Mouse (Mus musculus): ENCODE results near the gene D8Ertd738e.

Gene D8Ertd738e

DNA sequence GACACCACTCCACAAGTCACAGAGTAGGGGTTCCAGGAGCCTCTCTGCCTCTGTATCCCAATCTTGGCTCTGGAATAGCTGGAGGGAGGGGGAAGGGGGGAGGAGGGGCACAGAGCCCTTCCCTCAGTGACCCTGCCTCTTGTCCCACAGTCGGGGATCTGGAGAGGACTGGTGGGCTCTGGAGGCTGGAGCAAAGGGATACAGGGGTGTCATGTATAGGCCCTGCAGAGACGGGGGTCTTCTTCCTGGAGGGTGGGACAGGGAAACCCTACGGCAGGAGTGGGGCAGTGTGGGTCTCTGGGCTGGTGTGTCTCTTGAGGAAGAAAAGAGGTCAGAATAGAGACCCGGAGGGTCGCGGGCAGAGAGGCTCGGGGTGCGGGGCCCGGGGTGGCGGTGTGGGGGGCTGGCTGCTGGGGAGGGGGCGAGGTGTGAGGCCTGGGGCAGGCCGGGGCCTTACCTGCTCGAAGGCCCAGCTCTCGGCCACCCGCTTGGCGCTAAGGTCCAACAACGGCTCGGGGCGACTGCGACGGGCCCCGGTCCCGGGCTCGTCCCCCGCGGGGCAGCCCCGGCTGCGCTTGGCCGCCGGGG, 13.0 kb downstream of the D8Ertd738e start:
- no peak for DNase-seq (ENCODE audit: low read depth, low spot score)

DNA sequence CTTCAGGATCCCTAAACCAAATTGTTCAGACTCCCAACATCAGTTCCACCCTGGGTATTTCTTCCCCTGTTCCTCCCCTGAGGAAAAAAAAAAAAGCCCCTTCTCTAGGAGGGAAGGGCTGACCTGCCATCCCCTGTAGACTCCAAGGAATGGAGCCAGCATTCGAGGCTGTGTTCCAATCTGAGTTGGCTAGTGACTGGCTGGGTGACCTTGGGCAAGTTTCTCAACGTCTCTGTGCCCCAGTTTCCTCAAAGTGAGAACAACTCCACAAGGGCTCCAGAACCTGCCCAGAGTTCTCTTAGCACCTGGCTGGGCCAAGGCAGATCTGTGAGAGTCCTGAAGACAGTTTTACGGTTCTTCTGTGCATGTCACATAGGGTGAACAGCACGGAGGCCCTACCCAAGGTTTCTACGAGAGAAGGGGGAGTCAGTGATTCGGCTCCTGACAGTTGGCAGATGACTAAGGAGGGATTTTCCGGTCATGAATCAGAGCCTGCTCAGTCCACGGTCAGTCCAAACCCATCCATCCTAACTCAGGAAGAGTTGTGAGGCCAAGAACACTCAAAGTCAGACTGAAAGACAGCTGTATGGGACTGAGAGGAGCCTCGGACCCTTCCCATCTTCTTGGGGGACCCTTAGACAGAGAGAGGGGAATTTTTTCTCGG, 13.6 kb downstream of the D8Ertd738e start:
- no peak for DNase-seq (ENCODE audit: low read depth, low spot score)

DNA sequence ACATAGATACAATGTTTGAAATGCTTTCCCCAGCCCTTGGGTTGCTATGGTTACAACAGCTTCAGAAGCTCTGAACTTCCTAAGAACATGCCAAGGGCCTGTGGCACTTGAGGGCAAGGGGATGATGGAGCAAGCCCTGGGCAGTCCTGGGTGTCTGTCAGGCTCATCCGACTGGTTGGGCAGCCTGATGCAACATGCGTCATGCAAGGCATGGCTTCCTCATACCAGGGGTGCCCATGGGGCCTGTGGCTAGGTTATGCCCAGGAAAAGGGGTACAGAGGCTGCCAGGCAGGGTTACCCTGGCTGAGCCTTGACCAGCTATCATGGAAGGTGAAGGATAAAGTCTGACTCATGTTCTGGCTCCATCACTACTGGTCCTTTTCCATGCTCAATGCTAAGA, 16.5 kb downstream of the D8Ertd738e start:
- DNase-seq (ENCODE audit: low read depth, low spot score) = no peak

DNA sequence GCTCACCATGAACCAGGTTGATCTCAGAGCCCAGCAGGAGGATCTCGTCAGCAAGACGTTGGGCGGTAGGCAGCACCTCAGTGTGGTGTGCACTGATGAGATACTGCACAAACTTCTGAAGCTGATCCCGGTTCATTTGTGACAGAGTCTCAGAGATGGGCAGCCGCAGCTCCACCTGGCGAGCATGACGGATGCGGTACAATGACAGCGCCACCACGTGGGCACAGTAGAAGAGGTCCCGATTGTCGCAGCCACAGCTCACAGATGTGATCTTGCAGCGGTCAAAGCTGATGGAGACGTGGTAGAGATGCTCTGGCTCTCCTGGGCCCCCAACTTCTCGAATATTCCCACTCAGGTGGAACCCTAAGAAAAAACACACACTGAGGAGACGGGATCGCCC, 18.8 kb downstream of the D8Ertd738e start:
- DNase-seq (ENCODE audit: low read depth, low spot score) = peak; percentile 81

DNA sequence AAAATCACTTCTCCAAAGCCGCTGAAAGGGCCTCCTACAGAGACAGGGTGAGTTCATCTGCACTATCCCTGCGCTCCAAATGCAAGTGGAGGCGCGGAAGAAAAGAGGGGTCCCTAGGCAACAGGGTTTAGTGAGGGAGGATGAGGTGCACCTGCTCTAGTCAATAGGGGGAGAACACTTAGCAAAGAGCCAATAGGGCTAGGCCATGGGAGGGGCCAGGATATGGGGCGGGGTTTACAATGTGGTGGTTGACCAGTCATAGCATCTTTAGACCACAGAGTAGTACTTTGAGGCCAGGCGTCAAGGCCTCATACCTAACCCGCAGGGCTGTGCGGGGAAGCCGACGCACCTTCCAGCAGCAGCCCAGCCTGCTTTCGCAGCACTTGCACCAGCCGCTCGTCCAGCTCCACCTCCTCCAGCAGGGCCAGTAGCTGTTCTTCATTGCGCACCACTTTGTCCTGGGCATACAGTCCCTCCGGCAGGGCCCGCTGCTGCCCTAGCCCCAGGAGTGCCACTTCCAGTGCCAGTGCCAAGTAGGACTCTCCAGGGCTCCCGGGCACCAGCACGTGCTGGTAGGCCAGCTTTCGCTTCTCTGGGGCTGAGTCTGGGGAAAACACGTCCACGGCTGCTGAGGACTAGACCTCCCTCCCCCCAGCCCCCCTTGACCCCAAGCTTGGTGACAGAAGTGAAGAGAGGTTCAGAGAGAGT, 26.0 kb downstream of the D8Ertd738e start:
- DNase-seq (ENCODE audit: low read depth, low spot score) = peak; percentile 67

GRCm38 (mm10) chr8:84222566-84223165, 26.9 kb downstream of the D8Ertd738e start:
- DNase-seq (ENCODE audit: low read depth, low spot score) = no peak

DNA sequence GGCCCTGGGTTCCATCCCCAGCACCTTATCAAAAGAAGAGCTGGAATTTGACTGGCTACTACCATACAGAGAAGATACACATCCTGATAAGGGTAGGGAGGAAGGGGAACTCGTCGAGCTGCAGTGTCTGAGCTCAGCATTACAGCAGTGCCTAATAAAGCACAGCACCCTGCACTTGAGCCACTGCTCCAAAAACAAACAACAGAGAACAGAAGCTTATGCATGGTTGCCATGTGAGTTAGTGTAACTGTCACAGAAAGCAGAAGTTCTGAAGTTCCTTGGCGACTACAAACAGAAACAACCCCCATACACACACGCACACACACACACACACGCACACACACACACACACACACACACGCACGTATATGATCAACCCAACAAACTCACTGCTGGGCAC, 29.4 kb downstream of the D8Ertd738e start:
- DNase-seq (ENCODE audit: low read depth, low spot score) = no peak

GRCm38 (mm10) chr8:84218143-84218542, 31.4 kb downstream of the D8Ertd738e start:
- no peak for DNase-seq (ENCODE audit: low read depth, low spot score)

- DNase-seq (ENCODE audit: low read depth, low spot score) = no peak
These were observed 32.3 kb downstream of the D8Ertd738e start for GRCm38 (mm10) chr8:84217206-84217605.

DNA sequence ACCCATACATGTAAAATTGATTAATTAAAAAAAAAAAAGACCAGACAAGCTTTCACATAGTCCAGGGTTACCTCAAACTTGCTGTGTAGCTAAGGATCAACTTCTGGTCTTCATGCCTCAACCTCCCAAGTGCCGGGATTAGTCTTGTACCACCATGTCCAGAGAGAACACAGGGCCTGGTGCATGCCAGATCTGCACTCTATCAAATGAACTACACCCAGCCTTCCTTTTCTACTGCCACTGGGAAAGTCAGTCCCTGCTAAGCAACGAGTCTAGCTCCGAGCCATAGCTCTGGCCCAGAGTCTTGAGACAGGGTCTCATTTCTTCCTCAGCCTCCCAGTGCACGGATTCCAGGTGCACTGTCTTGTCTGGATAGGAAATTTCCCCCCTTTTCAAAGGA, 36.2 kb downstream of the D8Ertd738e start:
- DNase-seq (ENCODE audit: low read depth, low spot score) = no peak

DNA sequence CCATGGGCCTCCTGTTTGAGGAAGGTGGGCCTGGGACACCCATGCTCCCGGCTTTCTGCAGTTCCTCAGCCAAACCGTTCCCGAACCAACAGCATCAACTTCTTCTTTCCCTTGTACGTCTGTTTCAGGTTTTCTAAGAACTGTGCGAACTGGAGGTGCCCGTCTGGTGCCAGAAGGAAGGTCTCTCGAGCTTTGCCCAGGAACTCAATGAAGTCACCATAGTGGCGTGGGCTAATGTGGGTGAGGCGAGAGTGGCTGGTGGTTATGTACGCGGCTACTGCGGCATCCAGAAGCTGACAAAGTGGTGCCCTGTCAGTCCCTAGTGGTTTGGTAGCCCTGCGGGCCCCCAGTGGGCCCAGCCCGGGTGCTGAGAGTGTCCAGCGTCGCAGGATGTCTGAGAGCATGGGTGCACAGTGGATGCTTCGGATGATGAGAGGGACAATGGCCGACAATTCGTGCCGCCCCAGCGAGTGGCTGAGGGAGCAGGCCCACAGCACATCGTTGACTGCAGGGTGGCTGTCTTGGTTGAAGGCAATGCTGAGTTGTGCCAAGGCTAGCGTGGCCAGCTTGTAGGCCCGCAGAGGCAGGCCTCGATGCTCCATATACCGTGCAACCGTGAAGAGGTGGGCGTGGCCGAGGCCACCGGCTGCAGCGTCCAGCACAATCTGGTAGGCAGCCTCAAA, 37.5 kb downstream of the D8Ertd738e start:
- DNase-seq (ENCODE audit: low read depth, low spot score) = no peak

DNA sequence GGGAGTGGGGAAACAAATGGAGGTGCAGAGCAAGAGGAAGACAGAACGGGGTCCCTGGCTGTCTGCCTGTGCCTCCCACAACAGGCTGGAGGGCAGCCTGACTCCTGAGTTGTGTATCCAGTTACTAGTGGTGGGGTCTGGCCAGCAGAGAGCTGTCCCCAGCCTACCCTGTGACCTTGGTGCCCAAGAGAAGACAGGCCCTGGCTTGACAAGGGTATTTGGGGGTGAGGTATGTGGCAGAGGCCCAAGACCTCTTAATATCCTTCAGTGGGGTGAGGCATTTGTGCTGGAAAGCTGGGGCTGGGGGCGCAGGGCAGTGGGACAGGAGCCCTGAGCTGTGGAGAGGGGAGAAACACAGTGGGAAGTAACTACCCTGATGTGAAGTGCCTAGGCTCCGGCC, 38.3 kb downstream of the D8Ertd738e start:
- no peak for DNase-seq (ENCODE audit: low read depth, low spot score)

- peak; percentile 83 for DNase-seq (ENCODE audit: low read depth, low spot score)
These were observed 39.2 kb downstream of the D8Ertd738e start for GRCm38 (mm10) chr8:84210167-84210791.

DNA sequence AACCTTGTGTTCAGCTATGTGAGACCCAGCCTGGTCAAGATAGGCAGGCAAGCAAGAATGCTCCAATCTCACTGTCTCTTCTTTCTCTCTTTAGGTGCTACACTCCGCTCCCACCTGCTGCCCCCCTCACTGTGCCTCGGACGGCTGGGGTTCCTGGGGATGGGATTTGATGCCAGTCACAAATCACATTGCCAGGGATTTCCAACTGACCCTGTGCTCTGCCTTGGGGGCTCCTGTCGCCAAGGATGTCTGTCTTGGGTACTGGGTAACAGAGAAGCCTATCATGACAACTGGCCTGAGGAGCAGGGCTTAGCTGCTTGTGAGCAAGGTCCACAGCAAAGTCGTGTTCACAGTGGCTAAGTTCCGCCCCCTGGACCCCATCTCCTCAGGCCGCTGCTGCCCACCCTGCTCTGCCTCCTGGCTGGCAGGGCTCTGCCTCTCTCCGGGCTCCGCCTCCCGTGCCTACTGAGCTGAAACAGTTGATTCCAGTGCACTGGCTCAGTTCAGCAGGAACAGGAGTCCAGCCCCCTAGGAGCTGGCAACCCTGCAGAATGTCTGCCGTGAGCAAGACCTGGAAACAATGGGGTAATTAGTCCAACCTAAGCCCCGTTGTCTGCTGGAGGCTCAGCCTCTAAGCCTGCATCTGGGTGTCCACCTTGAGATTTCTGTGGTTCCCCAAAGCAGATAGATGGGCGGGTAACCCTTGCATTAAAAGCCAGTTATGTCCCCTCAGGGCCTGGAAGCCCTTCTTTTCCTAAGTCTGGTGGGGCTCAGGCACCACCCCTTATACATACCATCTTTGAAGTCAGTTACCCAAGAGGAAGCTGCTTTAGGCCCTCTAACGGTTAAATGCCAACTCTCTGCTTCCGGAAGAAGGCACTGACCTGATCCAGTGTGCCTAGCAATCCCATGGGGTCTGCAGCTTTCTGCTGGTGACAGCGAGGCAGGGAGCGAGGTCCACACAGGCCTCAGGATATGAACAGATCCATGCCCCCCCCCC, 40.8 kb downstream of the D8Ertd738e start:
- DNase-seq (ENCODE audit: low read depth, low spot score) = no peak

GRCm38 (mm10) chr8:84207811-84208210, 41.7 kb downstream of the D8Ertd738e start:
- no peak for DNase-seq (ENCODE audit: low read depth, low spot score)

- peak; percentile 61 for DNase-seq (ENCODE audit: low read depth, low spot score)
These were observed 42.9 kb downstream of the D8Ertd738e start for GRCm38 (mm10) chr8:84206666-84207065.

DNA sequence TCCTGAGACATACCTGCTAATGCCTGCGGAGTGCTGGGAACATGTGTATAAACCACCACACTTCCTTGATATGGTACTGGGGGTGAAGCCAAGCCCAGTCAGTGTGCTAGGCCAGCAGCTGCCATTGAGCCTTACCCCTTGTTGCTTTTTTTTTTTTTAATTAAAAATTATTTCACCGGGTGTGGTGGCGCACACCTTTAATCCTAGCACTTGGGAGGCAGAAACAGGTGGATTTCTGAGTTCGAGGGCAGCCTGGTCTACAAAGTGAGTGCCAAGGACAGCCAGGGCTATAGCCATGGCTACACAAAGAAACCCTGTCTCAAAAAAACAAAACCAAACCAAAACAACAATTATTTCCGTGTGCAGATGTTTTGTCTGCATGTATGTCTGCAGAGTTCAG, 44.4 kb downstream of the D8Ertd738e start:
- DNase-seq (ENCODE audit: low read depth, low spot score) = no peak

GRCm38 (mm10) chr8:84203975-84204772, 45.3 kb downstream of the D8Ertd738e start:
- peak; percentile 76 for DNase-seq (ENCODE audit: low read depth, low spot score)

All from ZHBTc4 (cell line).